Mouse (Mus musculus) granulocyte monocyte progenitor cell, adult 5-6 weeks (primary cell): ENCODE data around the gene Scp2. TPM values are rescaled to one million over a fixed set of nuclear protein-coding genes. Genes with fewer than 3 reads are reported as not detected.

Source experiments
- ATAC-seq: replicated peaks from 2 replicates; pipeline ENCODE4 v1.8.0; 2016; ENCODE audit warnings: mild to moderate bottlenecking, moderate TSS enrichment, inconsistent platforms; ENCODE audit not compliant: poor library complexity, severe bottlenecking
- total RNA-seq, 2 experiments: library from RNA; stranded (forward) in 1 of 2; stranded (reverse) in 1 of 2; fragments of 200-712, 200-1000 nt in 1 of 2; fragments of >200 nt in 1 of 2; fragmentation: Nextera tagmentation in 1 of 2; gene quantifications; 2 replicates each; pipeline ENCODE4 v1.2.3; 2014 to 2017

The Scp2 gene
- total RNA-seq, 2 experiments from 2014 or later, result 218 to 252 TPM

GRCm38 (mm10) chr4:108063616-108064015 lies 81.2 kb downstream of the Scp2 start:
- ATAC-seq, result no peak

- no peak for ATAC-seq
Measured at GRCm38 (mm10) chr4:108062524-108062923, 82.3 kb downstream of the Scp2 start.

DNA sequence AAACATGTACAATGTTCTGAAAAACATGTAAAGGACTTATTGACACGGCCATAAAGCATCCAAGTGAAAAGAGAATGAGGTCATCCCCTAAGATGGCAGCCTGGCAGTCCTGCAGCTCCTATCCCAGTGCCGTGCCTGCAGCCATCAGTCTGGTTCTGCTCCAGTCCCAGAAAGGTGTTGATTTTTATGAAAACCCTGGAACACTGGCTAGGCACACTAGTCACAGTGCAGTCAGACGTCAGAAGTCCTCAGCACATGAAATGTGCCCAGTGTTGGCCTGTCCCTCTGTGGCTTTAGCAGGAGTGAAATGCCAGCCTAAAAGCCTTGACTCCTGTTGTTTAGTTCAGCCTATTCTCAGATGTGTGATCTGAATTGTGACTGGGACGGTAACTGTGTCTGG lies 84.0 kb downstream of the Scp2 start:
- ATAC-seq, result no peak

DNA sequence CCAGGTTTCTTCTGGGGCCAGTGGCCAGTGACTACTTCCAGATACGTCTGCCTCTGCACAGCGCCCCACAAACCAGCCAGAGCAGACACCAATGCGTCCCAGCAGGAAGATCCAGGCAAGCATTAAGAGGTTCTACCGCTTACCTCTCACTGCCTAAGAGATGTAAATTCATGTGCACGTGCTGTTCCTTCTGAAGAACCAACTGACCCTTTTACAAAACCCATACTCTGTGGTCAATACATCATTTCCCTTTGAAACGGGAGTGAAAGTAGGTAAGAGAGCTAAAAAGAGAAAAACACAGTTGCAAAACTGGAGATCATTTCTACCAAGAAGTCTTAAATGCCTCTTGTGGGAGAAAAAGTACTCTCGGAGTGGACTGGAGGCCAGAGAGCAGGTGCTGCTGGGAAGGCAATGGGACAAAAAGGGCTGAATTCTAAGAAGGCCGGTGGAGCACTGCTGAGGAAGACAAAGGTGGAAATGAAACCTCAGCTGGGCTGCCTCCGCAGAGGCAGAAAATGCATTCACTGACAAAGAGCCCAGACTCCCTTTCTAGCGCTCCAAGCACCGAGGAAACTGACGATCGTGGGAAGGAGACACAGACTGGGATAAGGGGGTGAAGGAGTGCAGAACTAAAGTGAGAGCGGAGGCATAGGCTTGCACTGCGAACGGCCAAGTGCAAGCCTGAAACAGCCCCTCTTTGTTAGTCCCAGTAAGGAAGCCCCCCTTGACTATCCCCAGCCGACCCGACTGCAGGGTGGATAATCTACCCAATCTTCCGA lies 85.0 kb downstream of the Scp2 start:
- ATAC-seq, result peak; percentile 73

GRCm38 (mm10) chr4:108058166-108058565 lies 86.6 kb downstream of the Scp2 start:
- peak; percentile 83 for ATAC-seq

DNA sequence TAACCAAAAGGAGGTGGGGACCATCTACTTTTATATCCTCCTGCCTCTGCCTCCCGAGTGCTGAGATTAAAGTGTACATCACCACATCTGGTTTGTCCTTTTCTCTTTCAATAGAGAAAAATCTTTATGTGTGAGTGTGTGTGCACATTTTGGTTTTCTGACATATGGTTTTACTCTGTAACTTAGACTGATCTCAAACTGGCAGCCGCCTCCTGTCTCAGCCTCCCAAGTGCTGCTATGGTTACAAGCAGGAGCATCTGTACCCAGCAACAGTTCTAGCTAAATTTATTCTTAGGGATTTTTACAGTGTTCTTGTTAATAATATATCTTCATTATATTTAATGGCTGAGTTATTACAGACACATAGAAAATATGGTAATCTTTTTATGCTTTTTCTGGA lies 87.6 kb downstream of the Scp2 start:
- ATAC-seq, result no peak

GRCm38 (mm10) chr4:108055873-108056272 lies 88.9 kb downstream of the Scp2 start:
- no peak for ATAC-seq

DNA sequence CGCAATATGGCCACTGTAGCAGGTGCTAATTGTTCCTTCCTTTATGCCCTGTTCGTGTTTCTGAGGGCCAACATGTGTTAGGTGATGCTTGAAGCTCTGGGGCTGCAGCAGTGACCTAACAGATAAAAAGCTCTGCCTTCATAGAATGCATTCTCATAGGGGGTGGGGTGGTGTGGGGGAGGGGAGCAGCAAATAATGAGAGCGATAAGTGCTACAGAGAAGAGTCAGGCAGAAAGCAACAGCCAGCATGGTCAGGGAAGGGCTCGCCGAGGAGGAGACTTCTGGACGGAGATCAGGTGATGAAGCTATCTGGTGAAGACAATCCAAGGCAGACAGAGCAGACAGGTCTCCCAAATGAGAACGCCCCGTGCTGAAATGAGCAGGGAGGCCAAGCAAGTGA lies 92.1 kb downstream of the Scp2 start:
- ATAC-seq, result no peak

GRCm38 (mm10) chr4:108051687-108052274 lies 93.0 kb downstream of the Scp2 start:
- ATAC-seq, result no peak

DNA sequence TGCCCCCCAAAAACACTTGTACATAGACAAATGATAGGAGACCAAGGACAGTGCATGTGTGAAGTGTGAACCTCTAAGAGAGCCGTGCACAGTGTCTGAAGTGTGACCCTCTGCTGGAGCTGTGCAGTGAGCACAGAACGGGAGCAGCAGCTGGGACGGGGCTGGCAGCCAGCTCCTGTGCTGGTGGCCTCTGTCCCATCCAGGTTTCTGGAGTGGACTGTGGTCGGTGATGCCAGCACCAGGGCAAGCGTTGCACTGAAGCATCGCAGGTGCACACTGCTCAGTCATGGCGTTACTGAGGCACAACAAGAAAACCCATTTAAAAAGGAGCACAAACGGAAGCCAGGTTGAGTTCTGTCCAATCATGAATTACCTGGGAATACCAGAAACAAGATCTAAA lies 98.7 kb downstream of the Scp2 start:
- no peak for ATAC-seq

DNA sequence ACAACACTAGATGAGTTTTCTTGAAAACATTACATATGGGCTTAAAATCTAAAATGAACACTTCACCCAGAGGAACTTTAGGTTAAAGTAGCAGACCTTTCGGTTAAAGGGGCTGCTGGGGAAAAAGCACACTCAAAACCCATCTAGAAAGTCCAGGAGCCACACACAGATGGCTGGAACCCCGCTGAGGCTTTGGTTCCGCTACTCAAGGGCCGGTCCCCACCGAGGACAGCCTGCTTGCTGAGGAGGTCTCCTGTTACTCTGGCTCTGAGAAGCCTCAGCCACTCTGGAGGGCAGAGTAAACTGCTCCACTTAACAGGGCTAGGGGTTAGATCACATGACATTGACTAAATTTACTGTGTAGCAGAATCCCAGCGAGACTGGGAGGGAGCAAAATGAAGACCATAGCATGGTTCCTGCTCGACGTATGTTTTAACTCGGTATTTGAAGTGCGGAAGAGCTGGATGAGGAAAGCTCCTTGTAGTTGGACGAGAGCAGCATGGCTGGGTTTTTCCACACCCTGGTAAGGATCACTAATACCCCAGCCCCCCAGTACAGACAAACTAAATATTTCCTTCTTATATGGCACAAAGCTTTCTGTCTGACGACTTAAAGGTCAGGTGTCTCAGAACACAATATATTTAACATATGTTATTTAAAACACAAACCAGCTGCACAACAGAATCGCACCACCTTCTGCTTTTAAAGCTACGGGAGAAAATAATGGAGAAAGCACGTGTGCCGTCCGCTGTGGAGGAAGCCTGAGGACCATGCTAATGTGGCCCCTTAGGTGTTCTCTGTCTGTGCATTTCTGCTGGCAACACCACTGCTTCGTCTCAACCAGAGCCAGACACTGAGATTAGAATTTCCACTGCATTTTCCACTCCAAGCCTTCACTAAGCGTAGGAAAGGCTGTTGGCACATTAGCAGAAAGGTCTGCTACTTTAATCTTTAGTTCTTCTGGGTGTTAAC lies 99.4 kb downstream of the Scp2 start:
- no peak for ATAC-seq

- no peak for ATAC-seq
Measured at GRCm38 (mm10) chr4:108037027-108037426, 107.8 kb downstream of the Scp2 start.

GRCm38 (mm10) chr4:108033041-108033764 lies 111.6 kb downstream of the Scp2 start:
- ATAC-seq, result no peak

GRCm38 (mm10) chr4:108032352-108032849 lies 112.4 kb downstream of the Scp2 start:
- ATAC-seq, result no peak

- peak; percentile 46 for ATAC-seq
Measured at GRCm38 (mm10) chr4:108031502-108032351, 113.1 kb downstream of the Scp2 start.

- no peak for ATAC-seq
Measured at GRCm38 (mm10) chr4:108030888-108031501, 113.8 kb downstream of the Scp2 start.

GRCm38 (mm10) chr4:108026193-108026592 lies 118.6 kb downstream of the Scp2 start:
- no peak for ATAC-seq

DNA sequence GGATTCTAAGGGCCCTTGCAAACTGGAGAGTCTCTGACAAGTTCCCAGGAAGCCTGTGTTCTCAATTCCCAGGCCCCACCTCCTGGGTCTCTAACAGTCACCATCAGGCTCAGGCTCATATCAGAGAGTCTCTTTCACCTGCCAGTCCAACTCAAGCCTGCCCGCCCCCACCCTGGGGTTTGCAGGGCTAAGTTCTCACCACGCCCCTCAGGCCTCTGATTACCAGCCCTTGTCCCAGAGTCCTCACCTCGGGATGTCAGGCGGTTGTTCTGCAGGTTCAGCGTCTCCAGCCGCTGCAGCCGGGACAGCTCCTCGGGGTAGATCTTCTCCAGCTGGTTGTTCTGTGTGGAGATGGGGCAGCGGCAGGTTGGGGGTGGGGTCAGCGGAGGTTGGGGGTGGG lies 119.5 kb downstream of the Scp2 start:
- ATAC-seq, result no peak

GRCm38 (mm10) chr4:108024641-108025040 lies 120.2 kb downstream of the Scp2 start:
- no peak for ATAC-seq
